ENCODE assay signal across 13 mouse cellular contexts in the genomic region with DNA sequence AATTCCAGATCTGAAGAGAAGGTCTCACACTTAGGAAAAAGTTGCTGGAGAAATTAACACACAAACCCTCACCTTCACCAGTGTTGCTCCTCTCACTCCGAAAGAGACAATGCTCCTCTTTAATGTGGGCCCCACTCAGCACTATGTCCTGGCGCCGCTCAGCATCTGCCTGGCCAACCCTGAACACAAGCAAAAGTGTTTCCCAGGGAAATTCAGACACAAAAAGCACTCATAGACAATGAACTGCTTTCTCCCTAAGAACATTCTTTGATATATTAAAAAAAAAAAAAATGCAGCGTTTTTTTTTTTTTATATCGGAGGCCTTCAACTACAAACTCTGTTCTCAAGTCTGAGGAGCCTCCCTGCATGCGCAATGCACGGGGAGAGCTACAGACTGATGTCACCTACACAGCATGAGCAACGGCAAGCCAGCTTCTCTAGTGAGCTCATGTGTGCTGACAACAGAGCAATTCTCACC.
DNase-seq lines count a peak whose midpoint lies in the region; ATAC-seq lines count a peak whose summit lies in the region.
"Had no signal": no experiment of that assay in that cellular context is flagged by ENCODE, and none has a peak within 500 bp of the region (broad histone marks: within the 10 kb centered on the region; RNA-seq: fewer than 3 reads in every experiment).

No protein-coding gene starts in this region.

- H3K4me2 ChIP-seq in forebrain, embryonic 14.5 days (ENCODE audit: low read length): no peak overlapping the region
- H3K4me2 ChIP-seq: heart, embryonic 15.5 days; limb, embryonic 12.5 days; lung, embryonic 15.5 days had no signal

- H3K9me3 ChIP-seq in forebrain, embryonic 14.5 days (replicated peaks; ENCODE audit: control insufficient read depth, low read length): no peaks in the 10 kb centered on the region
- H3K9me3 ChIP-seq: heart, embryonic 15.5 days; limb, embryonic 12.5 days; lung, embryonic 15.5 days had no signal

- H3K9ac ChIP-seq in forebrain, embryonic 14.5 days (ENCODE audit: low read length): no peak overlapping the region
- H3K9ac ChIP-seq: heart, embryonic 15.5 days; limb, embryonic 12.5 days; lung, embryonic 15.5 days had no signal

- peak; percentile 81 for ATAC-seq in forebrain, embryonic 14.5 days

- peak; percentile 51 for DNase-seq in right cerebral cortex, adult 18-20 months
- DNase-seq in right cerebral cortex, postnatal 4 days: no peak
- peak; percentile 81 for DNase-seq in forebrain, embryonic 14.5 days (ENCODE audit: low spot score)
- DNase-seq in layer of hippocampus, postnatal 14 days (ENCODE audit: low spot score in 2 of 2): peak; percentile 22 to 60
- DNase-seq in right cerebral cortex, postnatal 10 days (ENCODE audit: low spot score in 2 of 2): peak; percentile 61 to 67
- no peak for DNase-seq in heart, postnatal 14 days
- no peak for DNase-seq in frontal cortex, postnatal 36 days (ENCODE audit: low spot score in 2 of 2)
- DNase-seq in left cerebral cortex, adult 18-20 months (ENCODE audit: low spot score in 2 of 2): no peak
- DNase-seq: cerebellum, adult 9-11 months; kidney, adult 8-10 months had no signal

- no peak overlapping the region for H3K4me3 ChIP-seq in forebrain, embryonic 14.5 days (ENCODE audit: low read depth, low read length)
- H3K4me3 ChIP-seq: heart, embryonic 15.5 days; limb, embryonic 12.5 days; lung, embryonic 15.5 days had no signal

- 7% methylated on average over 8 of the region's 8 CpGs for WGBS in forebrain, embryonic 14.5 days

- peaks cover 7% of the 10 kb centered on the region for H3K4me1 ChIP-seq in forebrain, embryonic 14.5 days (ENCODE audit: control insufficient read depth, insufficient read depth, low read length)
- H3K4me1 ChIP-seq: heart, embryonic 15.5 days; limb, embryonic 12.5 days; lung, embryonic 15.5 days had no signal

- H3K27me3 ChIP-seq in forebrain, embryonic 14.5 days (replicated peaks; ENCODE audit: control insufficient read depth, insufficient read depth, low read length): no peaks in the 10 kb centered on the region
- H3K27me3 ChIP-seq: heart, embryonic 15.5 days; limb, embryonic 12.5 days; lung, embryonic 15.5 days had no signal

- H3K36me3 ChIP-seq in forebrain, embryonic 14.5 days (ENCODE audit: control insufficient read depth, insufficient read depth, low read length): peaks cover 81% of the 10 kb centered on the region

- peak overlapping the region; percentile 92 for H3K27ac ChIP-seq in forebrain, embryonic 14.5 days (ENCODE audit: low read depth, low read length)
- H3K27ac ChIP-seq: heart, embryonic 15.5 days; limb, embryonic 12.5 days; lung, embryonic 15.5 days had no signal

- intact Hi-C loops in heart, postnatal 14 days (cut with DNase I): no loop called here

Comparison
In these comparisons a context has a peak if more than half of its experiments do, and no peak if none do; other contexts are left out.
1. DNase-seq: peak in right cerebral cortex, adult 18-20 months (single experiment), forebrain, embryonic 14.5 days (single experiment), layer of hippocampus, postnatal 14 days (2 of 2) and right cerebral cortex, postnatal 10 days (2 of 2); none in right cerebral cortex, postnatal 4 days (single experiment), heart, postnatal 14 days (0 of 2), frontal cortex, postnatal 36 days (0 of 2) and left cerebral cortex, adult 18-20 months (0 of 2).